Mouse (Mus musculus) right cerebral cortex, postnatal 36 days (tissue): ENCODE measurements around the gene Igf1r.

ENCODE experiments used
- DNase-seq, 2 experiments: peaks; one replicate each; pipeline ENCODE4 v3.0.0; 2022; ENCODE audit warnings: low spot score in 2 of 2, mixed read lengths in 1 of 2

The Igf1r gene

DNA sequence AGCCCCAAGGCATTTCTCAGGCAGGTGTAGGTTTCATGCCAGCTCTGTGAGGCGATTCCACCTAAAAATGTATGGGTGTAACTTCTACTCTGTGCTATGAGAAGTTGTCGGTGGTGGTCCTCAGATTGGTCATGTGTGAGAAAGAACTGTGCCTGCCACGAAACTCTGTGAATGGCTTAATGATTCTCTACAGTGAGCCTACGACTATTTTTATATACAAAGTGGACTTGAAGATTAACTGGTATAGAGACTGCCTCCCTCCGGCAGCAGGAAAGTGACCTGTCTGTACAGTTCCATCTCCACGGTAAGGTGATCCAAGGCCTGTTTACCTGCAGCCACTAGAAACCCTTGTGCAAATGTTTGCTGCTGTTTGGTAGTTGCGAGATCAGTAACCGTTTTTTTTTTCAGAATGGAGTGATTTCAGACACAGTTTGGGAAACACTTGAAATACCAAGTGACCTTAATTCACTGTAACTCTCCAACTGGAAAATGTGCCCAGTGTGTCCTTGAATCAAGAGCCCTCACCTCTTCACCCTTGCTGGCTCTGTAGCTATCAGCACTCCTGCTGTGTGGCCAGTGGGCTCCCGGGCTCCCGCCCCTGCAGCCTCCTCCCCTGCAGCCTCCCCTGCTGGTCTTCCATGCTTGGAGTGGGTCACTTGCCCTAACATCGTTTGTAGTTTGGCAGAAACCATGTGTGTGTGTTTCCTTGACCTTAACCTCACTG lies 127.7 kb downstream of the Igf1r start:
- no peak for DNase-seq

DNA sequence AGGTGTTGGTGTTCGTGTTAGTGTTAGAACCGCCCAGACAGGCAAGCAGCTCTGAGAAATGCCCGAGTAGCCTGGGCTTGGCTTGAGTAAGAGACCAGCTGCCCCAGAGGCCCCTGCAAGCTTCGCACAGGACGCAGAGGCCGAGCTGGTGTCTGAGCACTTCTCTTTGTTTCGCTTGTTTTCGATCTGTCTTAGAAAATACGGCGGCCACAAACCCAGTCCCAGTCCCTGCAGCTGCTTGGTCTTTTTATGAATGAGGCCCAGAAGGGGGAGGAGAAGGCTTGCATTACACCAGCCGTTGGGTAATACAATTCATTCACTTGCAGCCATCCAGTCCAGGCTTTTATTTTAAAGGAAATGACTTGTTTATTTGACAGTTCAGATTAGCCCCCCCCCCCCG lies 132.7 kb downstream of the Igf1r start:
- DNase-seq = peak in 1 of 2 experiments; percentile 32

DNA sequence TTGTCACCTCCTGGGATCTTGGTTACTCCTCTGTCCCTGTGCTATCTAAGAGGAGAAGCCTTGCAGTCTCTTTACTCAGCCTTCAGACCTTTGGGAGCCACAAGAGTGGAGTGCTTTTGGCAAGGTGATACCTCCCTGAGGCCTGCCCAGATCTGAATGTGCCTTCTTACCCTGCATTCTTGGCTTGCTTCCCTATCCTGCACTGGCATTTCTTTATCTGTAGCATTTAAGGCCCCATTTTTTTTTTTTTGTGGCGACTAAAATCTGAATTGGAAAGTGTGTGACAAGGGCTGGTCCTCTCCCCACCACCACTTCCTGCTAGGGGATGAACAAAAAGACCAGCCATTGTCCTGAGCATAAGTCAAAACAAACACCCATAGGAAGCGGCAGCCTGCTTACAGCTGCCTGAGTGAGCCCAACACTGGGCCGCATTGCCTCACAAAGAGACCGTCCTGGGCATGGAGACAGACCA lies 133.3 kb downstream of the Igf1r start:
- DNase-seq = no peak

DNA sequence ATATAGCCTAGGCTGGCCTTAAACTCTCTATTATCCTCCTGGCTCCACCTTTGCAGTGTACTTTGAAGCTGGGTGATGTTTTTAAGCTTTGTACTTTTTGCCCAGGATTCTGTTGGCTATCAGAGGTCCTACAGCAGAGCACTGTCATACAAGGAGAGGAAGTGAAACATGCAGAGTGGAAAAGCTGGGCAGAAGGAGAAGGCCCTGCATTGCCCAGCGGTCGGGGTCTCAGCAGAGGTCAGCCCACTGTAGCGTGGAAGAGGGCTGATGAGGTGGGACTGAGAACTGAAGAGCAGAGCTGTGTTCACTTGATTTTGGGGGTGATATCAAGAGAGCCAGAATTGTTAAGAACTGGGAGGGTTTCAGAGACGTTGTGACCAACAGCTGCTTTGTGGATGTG lies 134.9 kb downstream of the Igf1r start:
- no peak for DNase-seq

DNA sequence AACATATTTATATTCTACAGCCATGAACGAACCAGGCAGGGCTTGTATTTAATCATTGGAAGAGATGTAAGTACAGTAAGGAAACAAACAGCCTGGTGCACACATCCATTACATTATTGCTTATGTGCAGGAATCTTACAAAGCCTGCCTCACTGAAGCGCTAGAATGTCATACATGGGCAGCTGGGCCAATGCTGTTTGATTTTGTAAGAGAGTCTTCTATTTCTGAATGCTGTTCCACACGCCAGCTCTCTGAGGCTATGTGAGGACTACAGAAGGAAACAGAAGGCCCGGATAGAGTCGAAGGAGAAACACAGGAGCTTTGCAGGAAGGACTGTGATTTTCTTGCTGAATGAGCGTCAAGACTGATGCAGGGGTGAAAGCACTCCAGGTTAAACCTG lies 136.2 kb downstream of the Igf1r start:
- DNase-seq = peak; percentile 54 to 69

DNA sequence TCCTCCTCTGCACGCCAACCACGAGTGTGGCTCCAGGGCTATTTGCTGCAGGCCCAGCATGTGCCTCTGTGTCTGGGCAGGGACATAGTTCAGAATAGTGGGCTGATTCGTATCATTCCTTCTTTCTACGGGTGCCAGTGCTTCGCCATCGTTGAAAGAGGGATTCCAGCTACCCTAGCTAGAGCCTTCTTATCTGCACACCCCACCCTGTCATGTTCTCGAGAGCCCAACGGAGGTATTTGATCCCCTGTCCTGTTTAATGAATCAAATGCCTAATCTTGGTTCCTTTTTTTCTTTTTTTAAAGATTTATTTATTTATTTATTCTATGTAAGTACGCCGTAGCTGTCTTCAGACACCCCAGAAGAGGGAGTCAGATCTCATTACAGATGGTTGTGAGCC lies 137.1 kb downstream of the Igf1r start:
- no peak for DNase-seq

DNA sequence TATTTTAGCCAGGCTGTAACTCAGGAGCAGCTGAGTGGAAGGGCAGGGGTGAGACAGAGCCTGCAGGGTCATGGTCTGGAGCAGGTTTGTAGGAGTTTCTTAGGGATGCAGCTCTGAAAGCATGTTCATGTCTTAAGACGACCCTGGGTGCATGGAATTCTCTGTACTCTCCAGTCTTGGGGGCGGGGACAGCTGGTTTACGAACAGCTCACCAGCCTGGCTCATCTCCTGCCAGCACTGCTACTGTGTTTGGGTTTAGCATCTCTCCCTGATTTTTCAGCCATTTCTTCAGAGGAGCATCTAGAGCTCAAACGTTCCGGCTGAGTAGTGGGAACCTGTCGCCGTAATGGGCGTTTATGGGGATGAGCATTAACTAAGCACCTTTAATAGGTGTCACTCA lies 137.9 kb downstream of the Igf1r start:
- peak; percentile 22 to 43 for DNase-seq

DNA sequence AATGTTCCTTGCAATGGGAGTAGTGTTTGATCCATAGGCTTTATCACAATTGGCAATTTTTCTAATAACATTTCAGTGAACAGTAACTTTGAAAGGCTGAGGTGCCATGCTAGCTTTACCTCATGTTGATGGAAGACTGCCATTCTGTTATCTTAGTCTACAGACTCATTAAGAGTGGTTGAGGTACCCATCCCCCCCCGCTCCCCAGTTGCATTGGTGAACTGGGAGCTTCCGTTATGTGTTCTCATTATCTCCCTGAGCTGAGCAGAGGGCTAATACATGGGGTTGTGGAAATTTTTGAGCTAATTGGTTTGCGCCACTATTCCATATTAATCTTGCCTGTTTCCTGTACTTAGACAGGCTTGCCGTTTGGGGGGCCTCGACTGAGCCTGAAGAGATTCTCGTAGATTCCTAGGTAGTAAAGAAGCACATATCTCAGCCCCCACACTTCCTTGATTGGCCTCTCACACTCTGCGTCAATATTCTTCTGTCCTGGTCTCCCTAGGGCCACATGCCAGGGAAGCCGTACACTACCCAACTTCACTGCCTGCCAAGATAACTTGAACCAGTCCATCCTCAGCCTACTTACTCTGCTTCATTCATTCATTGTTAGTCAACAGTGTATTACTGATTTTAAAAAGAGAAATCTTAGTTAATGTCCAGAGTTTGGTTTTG lies 139.8 kb downstream of the Igf1r start:
- DNase-seq = no peak

DNA sequence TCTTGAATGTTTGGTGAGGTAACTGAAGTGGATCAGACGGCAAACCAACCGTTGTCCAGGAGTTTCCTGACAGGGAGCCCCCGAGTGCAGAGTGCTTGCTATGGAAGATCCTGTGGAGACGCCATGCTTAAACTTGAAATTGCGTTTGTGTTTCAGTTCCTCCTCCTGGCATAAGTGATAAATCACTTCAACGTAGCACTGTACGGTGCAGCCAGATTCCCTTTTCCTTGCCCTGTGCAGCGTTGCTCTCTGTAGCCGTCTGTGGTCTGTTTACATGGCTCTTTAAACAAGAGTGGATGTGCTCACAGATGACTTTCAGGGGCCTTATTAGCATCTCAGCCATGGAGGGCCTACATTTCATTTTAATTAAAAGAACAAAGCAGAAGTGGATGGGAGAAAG lies 141.2 kb downstream of the Igf1r start:
- no peak for DNase-seq

DNA sequence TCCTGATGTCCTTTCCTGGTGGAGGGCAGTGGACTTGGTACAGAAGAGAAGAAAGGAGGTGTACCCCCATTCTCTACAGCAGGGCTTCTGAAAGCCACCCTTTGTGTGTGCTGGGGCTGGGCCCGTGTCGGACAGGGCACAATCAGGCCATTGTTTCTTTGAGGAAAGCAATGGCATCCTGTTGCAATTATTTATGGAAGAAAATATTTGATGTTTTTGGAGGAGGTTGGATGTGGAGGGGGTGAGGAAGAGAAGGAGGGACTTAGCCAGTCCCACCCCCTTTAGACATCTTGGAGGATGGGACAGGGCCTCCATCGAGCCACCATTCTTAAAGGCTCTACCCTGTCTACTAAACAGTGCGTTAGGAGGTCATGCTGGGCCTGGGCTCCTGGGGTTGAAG lies 142.9 kb downstream of the Igf1r start:
- no peak for DNase-seq

DNA sequence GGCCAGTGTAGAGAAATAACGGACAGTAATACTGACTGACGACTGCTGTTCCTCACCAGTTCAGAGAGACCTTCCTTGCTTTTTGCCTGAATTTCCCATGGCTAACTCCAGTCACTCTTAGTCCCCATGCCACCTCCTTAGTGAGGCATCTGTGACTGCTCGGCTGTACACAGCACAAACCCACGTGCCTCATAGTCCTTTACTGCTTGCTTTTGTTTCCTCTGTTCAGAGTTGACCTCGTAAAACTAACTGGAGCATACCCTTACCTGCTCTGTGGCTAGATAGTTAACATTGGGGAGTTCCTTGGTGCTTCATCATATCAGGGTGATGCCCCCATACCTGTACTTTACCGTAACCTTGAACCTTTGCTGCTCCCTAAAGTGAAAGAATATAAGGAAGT lies 143.8 kb downstream of the Igf1r start:
- no peak for DNase-seq

DNA sequence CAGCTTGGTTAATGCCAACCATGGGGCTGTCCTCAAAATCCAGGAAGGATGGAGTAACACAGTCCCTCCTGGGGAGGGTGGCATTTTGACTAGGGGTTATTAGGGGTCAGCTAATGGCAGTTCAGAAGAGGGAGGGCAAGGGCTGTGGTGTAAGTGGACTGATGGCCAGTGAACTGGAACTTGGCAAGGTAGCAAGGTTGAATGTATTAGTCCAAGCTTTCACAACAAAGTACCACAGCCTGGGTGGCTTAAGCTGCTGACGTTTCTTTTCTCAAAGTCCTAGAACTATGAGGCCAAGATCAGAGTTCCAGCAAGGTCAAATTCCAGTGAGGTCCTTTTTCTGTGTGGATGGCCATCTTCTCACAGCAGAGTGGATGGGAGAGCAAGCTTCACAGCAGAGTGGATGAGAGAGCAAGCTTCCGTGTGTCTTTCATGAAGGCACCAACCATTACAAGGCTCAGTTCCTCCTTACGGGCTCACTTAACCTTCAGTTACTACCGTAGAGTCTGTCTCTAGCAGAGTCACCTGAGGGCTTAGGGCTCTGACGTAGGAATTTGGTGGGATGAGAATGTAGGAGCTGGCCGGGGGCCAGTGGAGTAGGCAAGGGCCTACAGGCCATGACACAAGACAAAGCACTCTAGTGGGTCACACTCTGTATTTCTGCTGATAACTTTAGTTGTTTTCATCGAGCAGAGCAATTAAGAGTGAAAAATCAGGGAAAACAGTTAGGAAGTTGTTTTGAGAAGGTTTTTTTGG lies 144.6 kb downstream of the Igf1r start:
- DNase-seq = no peak

DNA sequence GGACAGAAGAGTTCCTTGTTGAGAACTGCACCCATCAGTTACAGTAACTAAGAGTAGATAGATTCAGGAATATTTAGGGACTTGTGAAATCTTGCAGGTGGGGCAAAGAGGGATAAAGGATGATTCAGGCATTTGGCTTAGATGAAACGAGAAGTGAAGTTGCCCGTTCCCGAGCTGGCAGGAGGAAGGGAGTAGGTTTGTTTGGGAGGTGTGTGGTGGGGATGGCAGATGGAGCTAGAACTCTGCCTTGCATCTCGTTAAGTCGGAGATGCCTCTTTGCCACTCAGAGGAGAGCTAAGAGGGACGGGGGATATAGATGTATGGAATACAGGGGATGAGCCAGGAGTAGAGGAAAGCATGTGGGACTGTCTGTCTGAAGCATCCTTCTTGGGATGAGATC lies 145.5 kb downstream of the Igf1r start:
- DNase-seq = peak; percentile 47 to 80

DNA sequence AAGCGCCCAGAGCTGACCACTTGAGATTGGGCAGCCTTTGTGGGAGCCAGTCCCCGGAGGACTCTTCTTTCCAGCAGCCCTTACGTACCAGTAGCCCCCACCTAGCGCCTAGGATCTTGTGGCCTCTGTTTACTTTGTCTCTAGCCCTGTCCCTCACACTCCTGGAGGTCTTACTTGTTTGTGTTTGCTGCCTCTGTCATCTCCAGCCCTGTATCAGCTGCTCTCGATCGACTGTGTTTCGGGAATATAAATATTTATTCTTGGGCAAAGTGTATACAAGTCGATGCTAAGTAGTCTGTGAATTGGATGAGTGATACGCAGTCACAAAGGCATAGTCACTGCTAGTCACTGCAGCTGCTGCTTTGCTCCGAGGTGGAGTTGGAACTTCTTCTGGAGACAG lies 147.8 kb downstream of the Igf1r start:
- DNase-seq = no peak

DNA sequence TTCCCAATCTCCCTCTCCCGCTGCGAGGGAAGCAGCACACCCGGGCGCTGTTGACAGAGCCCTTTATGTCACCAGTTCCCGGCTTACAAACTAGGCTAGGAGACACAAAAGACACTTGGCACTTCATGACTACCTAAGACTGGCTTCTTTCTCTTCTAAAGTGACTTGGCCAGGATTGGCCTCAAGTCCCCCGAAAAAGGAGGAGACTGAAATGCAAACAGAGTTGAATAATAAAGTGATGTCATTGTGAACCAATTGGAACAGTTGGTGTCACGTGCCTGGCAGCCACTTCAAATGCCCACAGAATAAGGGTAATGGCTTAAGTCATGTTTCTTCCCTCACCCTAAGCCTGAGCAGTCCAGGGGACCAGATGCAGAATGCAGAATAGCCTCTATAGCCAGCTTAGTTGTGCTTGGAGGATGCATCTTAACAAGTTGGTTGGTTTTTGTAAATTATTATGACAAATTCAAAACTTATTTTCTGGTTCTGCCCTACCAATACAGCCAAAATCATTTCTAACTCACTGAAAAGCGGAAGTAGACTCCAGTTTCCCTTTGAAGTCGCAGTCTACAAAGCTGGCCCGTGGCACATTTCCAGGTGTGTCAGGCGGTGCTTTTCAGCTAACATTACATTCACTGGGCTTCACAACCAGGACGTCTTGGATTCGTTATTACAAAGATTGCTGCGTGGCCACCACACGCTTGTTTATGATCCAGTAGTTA lies 150.0 kb downstream of the Igf1r start:
- DNase-seq = peak in 1 of 2 experiments; percentile 18

DNA sequence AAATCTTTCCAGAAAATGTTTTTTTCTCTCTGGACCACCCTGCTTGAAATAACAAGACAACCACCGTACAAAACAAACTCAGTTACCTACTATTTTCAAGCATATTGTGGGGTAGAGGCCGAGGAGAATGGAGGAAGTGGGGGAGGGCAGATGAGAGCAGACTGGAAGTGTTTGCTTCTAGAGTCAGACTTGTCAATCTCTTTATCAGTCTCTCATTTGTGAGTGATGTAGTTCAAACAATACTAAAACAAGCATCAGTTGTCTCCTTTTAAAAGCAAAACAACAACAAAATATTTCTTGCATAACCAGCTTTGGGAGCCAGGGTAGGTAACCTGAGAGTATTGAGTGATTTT lies 150.5 kb downstream of the Igf1r start:
- no peak for DNase-seq

DNA sequence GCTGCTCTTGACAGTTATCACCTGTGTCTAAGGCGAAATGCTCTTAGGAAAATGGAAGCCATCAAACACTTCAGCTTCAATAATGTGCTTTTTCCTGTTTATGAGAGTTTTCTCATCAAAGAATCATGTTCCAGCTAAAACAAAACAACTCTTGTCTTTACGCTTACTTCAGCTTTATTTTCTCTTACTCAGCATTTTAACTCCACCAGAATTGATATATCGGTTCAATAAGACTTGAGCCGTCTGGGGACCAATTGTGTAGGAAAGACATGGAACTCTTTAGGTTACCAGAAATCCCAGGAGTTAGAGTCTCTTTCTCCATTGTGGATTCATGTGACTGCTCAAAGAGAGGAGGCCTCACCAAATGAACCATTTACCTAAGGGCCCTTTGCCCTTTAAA lies 158.9 kb downstream of the Igf1r start:
- no peak for DNase-seq

DNA sequence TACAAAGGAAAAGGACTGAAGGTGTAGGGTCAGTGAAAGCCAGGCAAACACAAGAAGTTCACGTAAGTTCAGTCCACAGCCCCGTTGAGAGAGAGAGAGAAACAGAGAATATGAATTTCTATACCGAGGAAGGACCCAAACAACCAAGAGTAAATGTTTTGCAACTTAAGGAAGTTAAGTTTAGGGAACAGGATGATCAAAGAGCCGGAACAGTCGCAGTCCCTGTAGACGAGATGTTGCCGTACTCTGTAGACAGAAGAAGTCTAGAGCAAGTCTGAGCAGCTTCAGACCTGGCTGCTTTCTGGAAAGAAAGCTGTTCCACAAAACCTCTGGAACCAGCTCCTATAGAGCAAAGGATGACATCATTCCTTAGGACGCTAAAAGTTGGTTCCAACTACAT lies 160.0 kb downstream of the Igf1r start:
- no peak for DNase-seq

DNA sequence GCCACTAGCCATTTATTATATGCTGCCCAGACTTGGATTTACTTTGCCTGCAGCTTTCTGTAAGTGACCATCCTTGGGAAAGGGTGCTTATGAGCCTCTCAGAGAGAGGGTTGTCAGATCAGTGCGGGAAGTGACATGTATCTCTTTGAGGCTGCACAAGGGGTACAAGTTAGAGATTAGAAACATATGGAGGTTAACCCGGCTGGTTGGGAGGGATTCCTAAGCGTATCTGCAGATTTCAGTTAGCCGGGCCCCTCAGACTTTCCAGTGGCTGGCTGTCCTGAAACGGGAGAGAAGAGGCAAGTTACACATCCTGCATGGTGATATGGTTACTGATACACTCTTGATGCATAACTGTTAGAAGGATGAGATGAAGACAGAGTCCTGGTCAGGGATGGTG lies 161.7 kb downstream of the Igf1r start:
- no peak for DNase-seq

DNA sequence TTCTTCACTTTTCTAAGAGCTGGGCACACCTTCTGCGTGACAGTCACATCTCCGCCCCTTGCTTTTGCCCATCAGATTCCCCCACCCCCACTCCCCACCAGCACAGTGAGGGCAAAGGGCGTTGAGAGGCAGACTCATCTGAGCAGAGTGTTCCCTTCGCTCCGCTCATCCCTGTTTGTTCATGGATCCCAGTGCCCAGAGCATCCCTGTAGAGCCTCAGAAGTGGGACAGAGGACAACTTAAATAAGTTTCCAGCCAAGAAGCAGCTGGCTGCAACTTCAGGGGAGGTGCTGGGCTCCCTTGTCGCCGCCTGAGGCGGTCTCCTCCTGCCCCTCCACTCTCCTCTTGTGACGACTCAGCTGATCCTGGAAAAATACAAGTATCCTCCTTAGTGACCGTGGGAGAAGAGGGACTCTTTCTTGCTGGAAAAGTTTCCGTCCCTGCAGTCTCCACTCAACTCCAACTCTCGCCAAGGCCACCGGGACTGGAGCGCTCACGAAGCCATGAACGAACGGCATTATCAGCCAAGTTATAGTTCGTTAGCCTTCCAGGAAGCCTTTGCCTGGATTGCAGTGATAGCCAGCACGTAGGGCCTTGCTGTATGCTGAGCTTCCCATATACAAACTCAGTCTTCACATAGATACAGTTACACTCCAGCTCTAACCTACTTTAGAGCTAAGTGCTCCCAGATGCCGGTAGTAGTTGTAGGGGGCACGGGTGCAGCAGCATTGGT lies 162.5 kb downstream of the Igf1r start:
- DNase-seq = no peak

DNA sequence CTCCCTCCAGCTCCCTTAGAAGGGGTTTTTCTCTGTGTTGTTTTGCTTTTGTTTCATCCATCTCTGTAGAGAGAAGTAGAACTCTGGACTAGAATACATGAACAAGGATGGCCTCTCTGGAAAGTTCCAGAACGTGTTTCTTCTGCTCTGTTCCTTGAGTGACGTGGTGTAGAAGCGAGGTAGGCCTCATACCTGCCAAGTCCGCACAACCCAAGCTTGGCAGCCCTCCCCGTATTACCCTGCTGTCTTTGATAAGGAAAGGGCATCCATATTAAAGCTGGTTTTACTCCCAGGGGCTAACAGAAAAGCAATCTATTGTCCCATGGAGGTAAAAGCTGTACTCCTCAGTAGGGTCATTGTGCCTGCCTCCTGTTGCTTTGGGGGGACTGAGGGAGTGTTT lies 164.9 kb downstream of the Igf1r start:
- DNase-seq = no peak

DNA sequence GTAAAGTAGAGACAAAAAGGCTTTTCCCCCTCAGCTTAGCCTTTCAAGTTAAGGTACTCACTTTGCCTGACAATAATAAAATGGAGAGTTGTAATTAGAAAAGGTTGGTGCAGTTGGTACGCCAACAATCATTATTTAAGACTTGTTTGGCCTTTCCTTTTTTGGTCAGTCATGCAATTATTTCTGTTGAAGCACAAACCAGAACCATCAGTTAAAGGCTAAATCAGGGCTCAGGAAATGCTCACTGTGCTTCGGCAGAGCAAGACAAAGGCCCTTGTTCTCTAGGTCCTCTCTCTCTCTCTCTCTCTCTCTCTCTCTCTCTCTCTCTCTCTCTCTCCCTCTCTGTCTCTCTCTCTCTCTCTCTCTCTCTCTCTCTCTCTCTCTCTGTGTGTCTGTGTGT lies 165.4 kb downstream of the Igf1r start:
- no peak for DNase-seq
